Mouse (Mus musculus) gastrocnemius, postnatal 14 days (tissue): ENCODE results near the gene Dapp1. TPM values are rescaled to one million over a fixed set of nuclear protein-coding genes. Genes with fewer than 3 reads are reported as not detected.
A peak's percentile ranks its signal among the peaks of the same experiment; 100 is the strongest.
"Not testable (repeated sequence)": the region's sequence is repeated elsewhere in the genome, so short reads cannot be mapped to it uniquely, and the experiment has no call there.

ENCODE experiments used
- DNase-seq: peaks from one replicate; pipeline ENCODE4 v3.0.0; 2021; ENCODE audit warnings: mixed read lengths
- intact Hi-C: fragments of 180-260 bp; cut with DNase I; formaldehyde crosslinking; loops from one replicate; pipeline ENCODE4 v1.15.1; 2025; ENCODE audit warnings: low total_unique reads
- total RNA-seq, 2 experiments: library from RNA; stranded (reverse); gene quantifications; 2 replicates each; pipeline ENCODE4 v1.2.3; 2021

Dapp1 gene
- total RNA-seq, 2 experiments from 2014 or later: 0.84 to 1.1 TPM

GRCm38 (mm10) chr3:137994196-137994595, 12.9 kb upstream of the Dapp1 start:
- intact Hi-C loops: loop anchor here (5.0 kb wide), 2 partner anchors 57 to 153 kb away; no protein-coding TSS in a partner anchor
- DNase-seq: no peak

DNA sequence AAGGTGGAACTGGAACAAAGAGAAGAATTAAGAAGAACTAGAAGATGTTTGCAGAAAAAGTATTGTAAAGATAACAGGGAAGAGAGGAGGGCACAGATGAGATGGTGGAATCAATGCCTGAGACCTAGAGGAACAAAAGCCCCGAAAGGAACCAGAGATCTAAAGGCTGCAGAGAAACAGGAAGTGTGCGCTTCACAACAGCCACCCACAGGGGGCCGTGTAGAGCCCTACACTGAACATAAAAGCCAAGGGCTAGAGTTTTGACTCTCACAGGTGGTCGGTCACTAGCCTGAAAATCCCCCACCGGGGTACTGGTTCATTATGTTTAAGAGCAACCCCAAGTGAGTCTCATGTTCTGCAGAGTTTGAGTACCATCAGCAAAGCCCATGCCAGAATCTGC, 11.0 kb upstream of the Dapp1 start:
- DNase-seq: no peak
- intact Hi-C loops: loop anchor here (5.0 kb wide), 2 partner anchors 55 to 155 kb away; no protein-coding TSS in a partner anchor

GRCm38 (mm10) chr3:137991183-137991582, 9.8 kb upstream of the Dapp1 start:
- intact Hi-C loops: loop anchor here (5.0 kb wide), 2 partner anchors 54 to 156 kb away; no protein-coding TSS in a partner anchor

GRCm38 (mm10) chr3:137989405-137989804, 8.1 kb upstream of the Dapp1 start:
- no peak for DNase-seq
- intact Hi-C loops: no loop called here

More at GRCm38 (mm10) chr3:137991183-137991582, 9.8 kb upstream of the Dapp1 start:
- peak; percentile 78 for DNase-seq

DNA sequence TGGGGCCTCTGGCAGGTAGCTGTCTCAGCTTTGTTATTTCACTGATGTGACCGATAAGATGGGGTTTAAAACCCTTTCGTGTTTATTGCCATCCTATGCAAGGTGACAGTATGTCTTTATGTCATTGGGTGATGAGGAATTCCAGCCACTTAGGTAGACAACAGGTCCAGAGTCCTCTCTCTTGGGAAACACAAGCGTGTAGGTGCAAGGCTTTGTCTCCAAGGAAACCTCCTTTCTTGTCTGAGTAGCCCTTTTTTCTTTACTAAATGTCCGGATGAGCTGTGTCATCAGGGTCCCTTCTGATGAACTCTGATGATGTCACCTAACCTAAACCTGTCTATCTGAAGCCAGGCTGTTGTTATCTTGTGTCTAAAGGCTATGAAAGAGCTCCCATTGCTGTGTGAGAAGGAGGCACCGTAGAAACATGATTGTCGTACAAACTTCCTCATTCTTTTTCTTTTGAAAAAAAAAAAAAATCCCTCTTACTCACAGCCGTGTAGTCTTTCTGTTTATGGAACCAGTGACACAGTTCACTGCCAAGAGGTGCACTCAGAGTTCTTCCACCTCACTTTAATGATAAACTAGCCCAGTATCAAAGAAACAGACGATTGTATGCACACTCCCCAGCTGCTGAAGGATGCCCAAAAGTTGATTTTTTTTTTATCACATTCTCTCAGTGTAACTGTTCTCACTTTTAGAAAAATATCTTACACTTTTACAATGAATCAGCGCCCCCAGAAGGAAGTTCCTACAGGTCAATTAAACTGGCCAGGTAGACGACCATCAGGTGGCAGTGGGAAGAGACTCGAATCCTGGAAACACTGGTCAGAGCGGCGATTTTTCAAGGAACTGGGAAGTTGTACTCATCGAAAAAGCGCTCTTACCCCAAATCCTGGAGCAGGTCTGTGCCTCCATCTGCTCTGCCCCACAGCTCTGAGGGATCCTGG, 637 bp downstream of the Dapp1 start:
- no peak for DNase-seq
- intact Hi-C loops: no loop called here

GRCm38 (mm10) chr3:137978233-137978632, 3.1 kb downstream of the Dapp1 start:
- no peak for DNase-seq
- intact Hi-C loops: no loop called here

- DNase-seq: no peak
- intact Hi-C loops: no loop called here
Measured at GRCm38 (mm10) chr3:137977629-137978041, 3.7 kb downstream of the Dapp1 start.

- intact Hi-C loops: no loop called here
- no peak for DNase-seq
Measured at GRCm38 (mm10) chr3:137976943-137977628, 4.3 kb downstream of the Dapp1 start.

- intact Hi-C loops: no loop called here
Measured at GRCm38 (mm10) chr3:137975856-137976423, 5.4 kb downstream of the Dapp1 start.

GRCm38 (mm10) chr3:137975435-137975834, 5.9 kb downstream of the Dapp1 start:
- intact Hi-C loops: no loop called here
- DNase-seq: no peak

More at GRCm38 (mm10) chr3:137975856-137976423, 5.4 kb downstream of the Dapp1 start:
- DNase-seq: no peak

DNA sequence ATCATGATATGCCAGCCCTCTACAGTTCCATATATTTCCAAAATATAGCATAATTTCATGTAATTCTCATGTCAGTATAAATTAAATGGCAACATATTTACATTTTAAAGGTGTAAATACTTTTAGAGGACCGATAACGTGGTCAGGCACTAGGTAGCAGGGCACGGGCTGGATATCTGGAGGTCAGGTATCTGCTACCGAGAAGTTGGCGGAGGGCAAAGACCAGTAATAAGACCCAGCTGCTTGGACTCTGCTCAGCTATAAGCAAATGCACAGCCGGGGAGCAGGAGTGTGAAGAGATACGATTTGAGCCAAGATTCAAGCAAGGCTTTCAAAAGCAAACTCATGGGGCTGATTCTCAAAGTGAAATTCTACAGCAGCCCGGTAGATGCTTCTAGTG, 7.0 kb downstream of the Dapp1 start:
- no peak for DNase-seq
- intact Hi-C loops: no loop called here

DNA sequence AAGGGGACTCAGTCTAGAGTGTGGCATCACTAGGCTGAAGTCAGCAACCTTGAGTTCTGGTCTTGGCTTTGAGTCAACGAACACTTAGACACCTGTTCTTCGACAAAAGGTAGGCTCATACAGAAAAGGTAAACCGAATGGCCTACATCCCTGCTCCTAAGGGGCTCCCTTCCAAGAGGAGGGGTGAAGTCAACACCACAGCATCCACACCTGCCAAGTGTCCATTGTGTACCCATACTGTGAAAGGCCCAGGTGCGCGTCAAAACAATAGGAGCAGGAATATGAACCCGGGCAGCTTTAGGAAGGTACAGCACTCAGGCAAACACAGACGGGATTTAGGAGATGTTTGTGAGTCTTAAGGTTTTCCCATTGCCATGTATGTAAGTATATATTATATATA, 8.4 kb downstream of the Dapp1 start:
- no peak for DNase-seq
- intact Hi-C loops: no loop called here

DNA sequence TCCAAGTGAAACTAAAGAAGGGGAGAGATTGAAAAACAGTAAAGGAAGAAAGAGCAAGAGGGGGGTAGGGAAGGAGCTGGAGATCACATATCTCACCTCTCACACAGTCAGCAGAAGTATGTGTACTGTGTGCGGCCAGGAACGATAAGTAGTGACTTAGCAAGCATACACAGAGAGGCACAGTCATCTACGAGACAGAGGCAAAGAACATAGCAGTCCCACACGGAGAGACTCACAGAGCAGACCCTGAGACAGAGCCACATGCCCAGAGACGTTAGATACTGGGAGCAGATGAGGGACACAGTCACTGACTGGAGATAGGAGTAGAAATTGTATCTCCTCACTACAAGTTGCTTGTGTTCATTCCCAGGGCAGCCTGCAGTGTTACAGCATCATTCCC, 9.1 kb downstream of the Dapp1 start:
- intact Hi-C loops: no loop called here

GRCm38 (mm10) chr3:137969951-137970350, 11.4 kb downstream of the Dapp1 start:
- intact Hi-C loops: no loop called here
- DNase-seq: no peak

More for the DNA sequence above, 9.1 kb downstream of the Dapp1 start:
- no peak for DNase-seq

- DNase-seq: no peak
- intact Hi-C loops: no loop called here
Measured at GRCm38 (mm10) chr3:137968820-137969486, 12.4 kb downstream of the Dapp1 start.

- no peak for DNase-seq
- intact Hi-C loops: no loop called here
Measured at GRCm38 (mm10) chr3:137968105-137968819, 13.1 kb downstream of the Dapp1 start.

GRCm38 (mm10) chr3:137964014-137964413, 17.3 kb downstream of the Dapp1 start:
- DNase-seq, intact Hi-C loops: not testable (repeated sequence)

- DNase-seq: no peak
- intact Hi-C loops: no loop called here
Measured at GRCm38 (mm10) chr3:137963508-137963907, 17.8 kb downstream of the Dapp1 start.
